9 mouse cellular contexts compared by ENCODE assay signal in the genomic region with DNA sequence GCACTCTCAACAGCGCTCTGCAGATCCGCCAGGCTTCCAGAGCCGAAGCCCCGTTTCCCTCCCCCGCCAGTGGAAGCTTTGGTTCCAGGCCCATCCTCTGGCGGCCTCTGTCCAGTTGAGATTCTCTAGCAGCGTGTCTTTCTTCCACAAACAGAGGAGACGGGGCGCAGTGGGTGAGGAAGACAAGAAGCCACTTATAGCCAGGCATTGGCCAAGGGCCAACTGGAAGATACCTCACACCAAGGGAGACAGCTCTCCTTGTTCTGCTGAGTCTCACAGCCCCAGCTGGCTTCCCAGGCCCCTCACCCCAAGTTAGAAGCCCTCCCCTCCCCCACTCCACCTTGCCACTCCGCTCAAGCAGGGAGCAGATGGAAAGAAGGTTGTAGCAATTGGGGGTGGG. TPM values are rescaled to one million over a fixed set of nuclear protein-coding genes. Genes with fewer than 3 reads are reported as not detected.
DNase-seq lines count a peak whose midpoint lies in the region; ATAC-seq and TF ChIP-seq lines count a peak whose summit lies in the region.
"Had no signal": no experiment of that assay in that cellular context is flagged by ENCODE, and none has a peak within 500 bp of the region (broad histone marks: within the 10 kb centered on the region; RNA-seq: fewer than 3 reads in every experiment).

No protein-coding gene starts in this region.

- peaks cover 100% of the 10 kb centered on the region for H3K27me3 ChIP-seq in heart, embryonic 13.5 days (replicated peaks)
- H3K27me3 ChIP-seq in embryonic facial prominence, embryonic 14.5 days (replicated peaks; ENCODE audit: control insufficient read depth, insufficient read depth, low read length): peaks cover 62% of the 10 kb centered on the region
- H3K27me3 ChIP-seq in thymus, adult 2 months (ENCODE audit: control insufficient read depth, insufficient read depth, low read length): peaks cover 2% of the 10 kb centered on the region; the same call in 1 of the 2 replicates

- H3K4me2 ChIP-seq in heart, embryonic 13.5 days: peak overlapping the region; percentile 69; the same call in 1 of the 2 replicates
- peak overlapping the region; percentile 63; the same call in 1 of the 2 replicates for H3K4me2 ChIP-seq in embryonic facial prominence, embryonic 14.5 days (ENCODE audit: low read depth, low read length)

- H3K27ac ChIP-seq in heart, embryonic 13.5 days (replicated peaks): no peak overlapping the region
- 0 out of 2 replicates have a peak overlapping the region, but pooled peaks have one; percentile 10 for H3K27ac ChIP-seq in embryonic facial prominence, embryonic 14.5 days (replicated peaks; ENCODE audit: low read depth, low read length)
- H3K27ac ChIP-seq in thymus, adult 2 months (ENCODE audit: control insufficient read depth, insufficient read depth, low read length): no peak overlapping the region
- H3K27ac ChIP-seq: limb, embryonic 15.5 days had no signal

- no peaks in the 10 kb centered on the region for H3K36me3 ChIP-seq in heart, embryonic 13.5 days
- H3K36me3 ChIP-seq in embryonic facial prominence, embryonic 14.5 days (ENCODE audit: control insufficient read depth, insufficient read depth, low read length): no peaks in the 10 kb centered on the region
- no peaks in the 10 kb centered on the region for H3K36me3 ChIP-seq in thymus, adult 2 months (ENCODE audit: control insufficient read depth, insufficient read depth, low read length)
- H3K36me3 ChIP-seq: limb, embryonic 15.5 days had no signal

- no peaks in the 10 kb centered on the region for H3K9me3 ChIP-seq in heart, embryonic 13.5 days
- H3K9me3 ChIP-seq in embryonic facial prominence, embryonic 14.5 days (ENCODE audit: control insufficient read depth, low read length): no peaks in the 10 kb centered on the region
- H3K9me3 ChIP-seq: limb, embryonic 15.5 days had no signal

- WGBS in heart, embryonic 13.5 days: 3% methylated on average over 10 of the region's 10 CpGs
- WGBS in embryonic facial prominence, embryonic 14.5 days: 10% methylated on average over 10 of the region's 10 CpGs
- 17% methylated on average over 10 of the region's 10 CpGs for WGBS in thymus, adult 2 months

- ATAC-seq in heart, embryonic 13.5 days (ENCODE audit: extremely low read depth, insufficient number of reproducible peaks, low FRiP score, low TSS enrichment): no peak
- ATAC-seq in embryonic facial prominence, embryonic 14.5 days (ENCODE audit: low read depth): no peak

- no peak for TF ChIP-seq POLR2A in thymus, adult 2 months (IDR thresholded peaks at IDR 0.05; ENCODE audit: control insufficient read depth, extremely low read depth, insufficient read depth, low read length, poor library complexity)

- intact Hi-C loops in heart, postnatal 36 days (cut with DNase I): no loop called here

- H3K9ac ChIP-seq in heart, embryonic 13.5 days: no peak overlapping the region
- no peak overlapping the region for H3K9ac ChIP-seq in embryonic facial prominence, embryonic 14.5 days (ENCODE audit: low read depth, low read length)
- H3K9ac ChIP-seq: limb, embryonic 15.5 days had no signal

- TF ChIP-seq CTCF in thymus, adult 2 months (IDR thresholded peaks at IDR 0.05; ENCODE audit: borderline replicate concordance, control insufficient read depth, extremely low read depth, insufficient read depth, low read length, poor library complexity): no peak

- peaks cover 20% of the 10 kb centered on the region for H3K4me1 ChIP-seq in heart, embryonic 13.5 days
- H3K4me1 ChIP-seq in embryonic facial prominence, embryonic 14.5 days (ENCODE audit: control insufficient read depth, insufficient read depth, low read length): peaks cover 11% of the 10 kb centered on the region
- no peaks in the 10 kb centered on the region for H3K4me1 ChIP-seq in thymus, adult 2 months (replicated peaks; ENCODE audit: control insufficient read depth, insufficient read depth, low read length)

- H3K4me3 ChIP-seq in heart, embryonic 13.5 days: peak overlapping the region; percentile 48; the same call in 1 of the 2 replicates
- peak overlapping the region; percentile 39 for H3K4me3 ChIP-seq in embryonic facial prominence, embryonic 14.5 days (ENCODE audit: low read depth, low read length)
- no peak overlapping the region for H3K4me3 ChIP-seq in thymus, adult 2 months (ENCODE audit: control insufficient read depth, insufficient read depth, low read length)

- DNase-seq in heart, postnatal 36 days: no peak
- peak; percentile 46 for DNase-seq in embryonic facial prominence, embryonic 14.5 days (ENCODE audit: low spot score)
- peak; percentile 69 for DNase-seq in layer of hippocampus, adult 9-11 months
- DNase-seq in retina, postnatal 1 day: peak; percentile 66
- no peak for DNase-seq in thymus, adult 2 months
- no peak for DNase-seq in lung, postnatal 14 days
- no peak for DNase-seq in gastrocnemius, adult 18-20 months (ENCODE audit: low spot score)

RNA-seq across cellular contexts. Expression of gene Sez6l, which starts 0.8 kb away (rescaled TPM):
- polyA plus RNA-seq in heart, embryonic 13.5 days (2015; fragmentation: Nextera tagmentation; extraction: Ambion mirVana): 0.29 and 0.33 TPM in 2 replicates
- total RNA-seq in heart, postnatal 36 days (2021): under 1 TPM; 0.11 to 0.14 TPM
- polyA plus RNA-seq in embryonic facial prominence, embryonic 14.5 days (2014; fragmentation: Nextera tagmentation; extraction: Ambion mirVana): 0.82 and 1.2 TPM in 2 replicates
- polyA plus RNA-seq in thymus, adult 2 months (2012; rRNA removed): 1.5 and 1.8 TPM in 2 replicates
- under 1 TPM in 1 of 2 experiments, not detected in 1; 0.02 TPM for total RNA-seq in gastrocnemius, adult 18-20 months (2021)

Comparison
In these comparisons a context has a peak if more than half of its experiments do, and no peak if none do; other contexts are left out.
1. DNase-seq: peak in embryonic facial prominence, embryonic 14.5 days (single experiment), layer of hippocampus, adult 9-11 months (single experiment) and retina, postnatal 1 day (single experiment); none in heart, postnatal 36 days (0 of 2), thymus, adult 2 months (single experiment), lung, postnatal 14 days (single experiment) and gastrocnemius, adult 18-20 months (single experiment).